Mouse (Mus musculus) gastrocnemius, postnatal 4 days (tissue): Measurements from ENCODE around the gene Pik3cg. TPM values are rescaled to one million over a fixed set of nuclear protein-coding genes. Genes with fewer than 3 reads are reported as not detected.

Experiments
- DNase-seq, 2 experiments: peaks; one replicate each; pipeline ENCODE4 v3.0.0; 2021 to 2022; ENCODE audit warnings: low spot score in 2 of 2, mixed read lengths in 2 of 2
- total RNA-seq, 2 experiments: library from RNA; stranded (reverse); gene quantifications; 2 replicates each; pipeline ENCODE4 v1.2.3; 2021

Pik3cg gene
- total RNA-seq, 2 experiments from 2014 or later: 4.5 to 4.9 TPM

DNA sequence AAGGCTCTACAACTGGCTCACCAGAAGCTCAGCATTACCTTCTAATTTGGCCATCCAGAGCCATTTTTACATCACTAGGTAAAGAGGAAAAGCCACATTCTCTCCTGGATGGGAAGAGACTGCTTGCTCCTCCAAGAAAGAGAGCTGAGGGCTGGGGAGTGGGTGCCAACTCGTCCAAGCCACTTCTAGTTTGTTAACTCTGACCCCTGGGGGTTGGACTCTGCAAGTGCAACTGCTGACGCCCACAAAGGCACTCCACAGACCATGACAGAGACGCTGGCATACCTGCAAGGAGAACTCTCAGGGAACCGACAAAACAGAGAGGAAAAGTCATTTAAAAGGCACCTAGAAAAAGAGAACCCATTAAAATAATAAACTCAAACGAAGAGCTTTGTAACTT is 63.9 kb downstream of the Pik3cg start:
- DNase-seq: peak; percentile 65 to 81

DNA sequence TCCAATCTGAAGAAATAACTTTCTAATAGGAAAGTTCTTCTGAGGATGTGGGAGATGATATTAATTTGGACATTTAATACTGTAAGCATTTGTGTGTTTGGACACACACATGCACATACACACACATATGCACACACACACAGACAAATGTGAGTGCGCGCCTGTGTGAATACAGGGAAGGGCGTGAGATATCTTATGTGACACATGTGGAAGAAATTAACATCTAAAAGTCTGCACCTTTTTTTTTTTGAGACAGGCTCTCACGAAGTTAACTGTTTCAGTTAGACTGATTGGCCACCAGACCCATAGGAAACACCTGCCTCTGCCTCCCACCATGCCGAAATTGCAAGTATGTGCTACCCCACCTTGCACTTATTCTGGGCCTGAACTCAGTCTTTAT is 64.7 kb downstream of the Pik3cg start:
- no peak for DNase-seq

DNA sequence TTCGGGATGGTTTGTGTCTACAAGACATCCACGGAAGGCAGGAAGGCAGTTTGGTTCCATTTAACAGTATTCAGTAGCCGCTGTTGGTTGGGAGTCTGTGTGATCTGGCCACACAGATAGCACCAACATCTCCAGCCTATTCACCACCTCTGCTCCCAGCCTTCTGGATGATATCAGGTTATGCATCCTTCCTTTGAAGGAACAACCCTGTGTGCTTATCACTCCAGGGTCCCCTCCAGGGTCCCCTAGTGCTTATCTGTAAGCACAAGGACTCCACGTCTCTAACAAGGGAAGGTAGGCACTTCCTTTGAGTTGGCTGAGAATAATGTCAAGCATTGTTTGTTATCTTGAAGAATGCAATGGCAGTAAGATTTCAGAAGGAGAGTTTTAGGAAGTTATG is 65.3 kb downstream of the Pik3cg start:
- no peak for DNase-seq

DNA sequence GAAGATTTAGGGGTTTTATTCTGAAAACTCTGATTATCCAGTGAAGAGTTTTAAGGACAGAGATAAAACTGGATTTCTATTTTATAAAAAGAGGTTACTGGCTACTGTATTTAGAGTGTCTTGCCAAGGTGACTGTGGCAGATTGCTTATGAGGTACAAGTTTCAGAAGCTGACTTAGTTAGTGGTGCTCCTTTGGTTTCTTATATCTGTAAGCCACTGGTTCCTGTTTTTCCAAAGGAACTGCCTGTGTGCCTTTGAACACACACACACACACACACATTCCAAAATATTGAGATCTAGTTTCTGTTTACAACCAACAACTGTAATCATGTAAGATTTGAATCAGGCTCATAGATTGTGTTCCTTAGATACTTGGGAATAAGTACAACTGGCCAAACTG is 66.7 kb downstream of the Pik3cg start:
- DNase-seq: no peak

DNA sequence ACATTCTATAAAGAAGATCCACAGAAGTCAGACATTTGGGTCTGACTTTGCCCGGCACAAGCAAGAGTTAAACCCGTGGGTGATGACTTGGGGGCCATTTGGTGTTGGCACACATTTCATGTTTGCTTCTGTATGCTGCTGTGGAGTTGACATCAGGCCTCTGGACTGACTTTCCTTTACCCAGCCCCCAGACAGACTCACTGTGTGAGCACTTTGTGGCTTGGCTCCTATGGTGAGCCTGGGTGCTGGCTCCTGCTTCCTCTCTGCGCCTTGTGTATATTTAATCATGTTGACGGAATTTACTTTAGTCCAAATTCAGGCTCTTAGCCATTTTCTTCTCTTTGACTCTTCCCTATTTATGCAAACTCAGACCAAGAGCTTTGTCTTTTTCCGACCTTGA is 69.6 kb downstream of the Pik3cg start:
- DNase-seq: no peak

DNA sequence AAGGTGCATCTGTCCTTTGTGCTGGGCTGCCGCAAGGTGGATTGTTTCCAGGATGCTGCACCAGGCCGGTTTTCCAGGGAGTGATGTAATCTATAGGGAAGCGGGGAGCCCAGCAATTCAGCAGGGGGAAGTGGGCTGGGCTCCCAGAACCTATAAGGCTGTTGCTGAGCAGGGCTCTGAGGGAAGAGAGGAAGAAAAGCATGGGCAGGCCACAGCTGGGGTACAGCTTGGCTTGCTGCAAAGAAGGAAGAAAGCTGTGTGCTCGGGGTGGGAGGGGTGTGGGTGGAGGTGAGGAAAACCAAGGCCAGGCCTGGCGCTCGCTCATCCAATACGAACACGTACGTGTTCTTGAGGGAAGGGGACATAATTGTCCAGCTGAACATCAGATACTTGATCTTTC is 70.1 kb downstream of the Pik3cg start:
- no peak for DNase-seq

DNA sequence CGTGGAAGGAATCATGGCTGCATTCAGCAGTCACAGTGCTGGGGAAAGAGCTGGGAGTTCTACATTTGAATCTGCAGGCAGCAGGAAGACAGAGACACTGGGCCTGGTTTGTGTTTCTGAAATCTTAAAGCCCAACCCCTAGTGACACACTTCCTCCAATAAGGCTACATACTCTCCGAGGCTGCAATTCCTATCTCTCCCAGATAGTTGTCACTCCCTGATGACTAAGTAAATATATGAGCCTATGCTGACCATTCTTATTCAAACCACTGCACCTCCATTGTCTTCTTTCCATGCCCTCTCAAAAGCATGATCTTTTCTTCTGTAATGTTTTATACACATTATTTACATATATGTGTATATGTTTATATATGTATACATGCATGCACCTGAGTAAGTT is 70.9 kb downstream of the Pik3cg start:
- DNase-seq: no peak

- DNase-seq: no peak
Observed at GRCm38 (mm10) chr12:32127599-32128507, 80.6 kb downstream of the Pik3cg start.

DNA sequence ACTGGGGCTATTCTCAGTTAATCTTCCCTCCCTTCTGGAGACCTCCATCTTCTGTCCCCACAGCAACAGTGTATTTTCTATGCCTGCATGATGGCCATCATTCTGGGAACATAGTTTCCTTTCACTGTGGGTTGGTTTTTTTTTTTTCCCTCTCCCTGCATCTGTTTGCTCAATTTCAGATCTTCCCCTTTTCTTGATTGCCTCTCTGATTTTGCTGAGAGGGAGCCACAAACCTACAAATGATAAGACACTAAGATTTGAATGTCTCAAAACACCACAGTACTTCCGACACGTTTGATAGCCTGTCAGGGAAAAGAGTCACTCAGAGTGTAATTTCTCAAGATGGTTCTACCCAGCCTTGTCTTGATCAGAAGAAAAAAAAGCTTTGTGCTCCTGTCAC is 81.3 kb downstream of the Pik3cg start:
- no peak for DNase-seq

DNA sequence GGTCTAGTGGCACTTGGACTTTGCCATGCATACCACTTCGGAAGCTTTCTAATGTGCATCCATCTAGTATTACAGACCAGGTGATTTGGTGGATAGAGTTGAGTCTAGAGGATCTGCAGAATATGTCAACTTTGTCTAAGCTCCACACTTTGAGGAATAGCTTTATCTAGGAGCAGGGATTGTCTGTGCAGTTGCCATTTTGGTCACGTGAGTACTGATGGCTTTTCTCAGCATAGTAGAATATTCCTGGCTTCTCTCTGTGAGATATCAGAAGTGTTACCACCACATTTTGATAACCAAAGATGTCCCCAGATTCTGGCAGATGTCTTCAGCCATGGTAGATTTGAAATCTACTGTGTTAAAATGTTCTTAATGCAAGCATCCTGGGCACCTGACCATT is 84.0 kb downstream of the Pik3cg start:
- DNase-seq: no peak

- DNase-seq: no peak
Observed at GRCm38 (mm10) chr12:32124030-32124429, 84.4 kb downstream of the Pik3cg start.

DNA sequence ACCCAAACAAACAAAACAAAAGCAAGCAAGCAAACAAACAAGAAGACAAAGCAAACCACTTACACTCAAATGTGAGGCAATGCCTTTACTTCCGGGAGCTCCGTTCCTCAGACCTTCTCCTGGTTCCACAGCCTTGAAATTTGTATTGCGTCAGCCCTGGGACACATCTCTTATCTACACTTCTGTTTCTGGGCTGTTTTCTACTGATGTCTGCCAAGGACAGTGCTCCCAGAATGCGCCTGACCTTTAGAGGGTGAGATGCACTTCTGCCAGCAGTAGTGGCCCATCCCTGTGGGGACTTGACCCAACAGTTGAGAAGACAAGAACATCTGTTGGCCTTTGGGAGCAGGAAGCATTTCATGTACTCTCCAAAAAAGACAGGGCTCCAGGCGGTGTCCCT is 84.9 kb downstream of the Pik3cg start:
- DNase-seq: no peak

Other genes starting within 250 kb of the Pik3cg start
- 10 to 100 TPM; 13.7 to 22.5 TPM for gene Prkar2b, start 147.4 kb downstream of the Pik3cg start, total RNA-seq
- gene Ccdc71l, start 170.0 kb upstream of the Pik3cg start, total RNA-seq: 1 to 10 TPM; 6.3 TPM